Mouse (Mus musculus): ENCODE measurements around the gene BC052040.

DNA sequence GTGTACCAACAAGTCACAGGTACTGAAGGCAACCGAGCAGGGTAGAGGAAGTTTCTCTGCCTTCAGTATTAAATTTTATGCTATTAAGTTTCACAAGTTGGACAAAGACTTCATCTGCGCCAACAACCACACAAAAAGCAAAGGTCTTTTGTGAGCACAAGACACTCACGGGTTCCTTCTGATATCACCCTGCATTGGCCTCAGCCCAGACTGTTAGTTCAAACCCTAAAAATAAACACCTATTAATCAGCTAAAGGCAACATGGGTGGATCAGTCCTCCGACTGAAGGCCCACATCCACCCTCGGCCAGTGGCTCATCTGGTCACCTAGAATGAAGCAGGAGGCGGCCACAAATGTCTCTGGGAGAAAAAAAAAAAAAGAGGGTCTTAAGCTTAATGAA is 176.2 kb downstream of the BC052040 start:
- no peak for TF ChIP-seq EP300 (IDR thresholded peaks at IDR 0.05; ENCODE audit: insufficient read depth, low read depth, low read length)
- TF ChIP-seq CTCF (IDR thresholded peaks at IDR 0.05) = no peak

All from heart, adult 2 months (tissue).